Mouse (Mus musculus): ENCODE measurements around the gene Krtap13-1.

GRCm38 (mm10) chr16:88777596-88777995 lies 48.9 kb downstream of the Krtap13-1 start, which contains the start of gene Gm5965:
- no peak for TF ChIP-seq NELFE (IDR thresholded peaks at IDR 0.05; ENCODE audit: low read depth, low read length)
- no peak for TF ChIP-seq MAFK (IDR thresholded peaks at IDR 0.05; ENCODE audit: borderline replicate concordance, low read depth, low read length)
- TF ChIP-seq CTCF (IDR thresholded peaks at IDR 0.05 in 2 of 3, conservative IDR thresholded peaks at IDR 0.05 in 1 of 3; ENCODE audit: control insufficient read depth in 1 of 3, insufficient read depth in 1 of 3, low read depth in 2 of 3, low read length in 3 of 3, poor library complexity in 1 of 3, severe bottlenecking in 1 of 3), result no peak
- TF ChIP-seq POLR2A (IDR thresholded peaks at IDR 0.05; ENCODE audit: control insufficient read depth in 1 of 2, insufficient read depth in 1 of 2, low read depth in 1 of 2, low read length in 2 of 2, poor library complexity in 1 of 2), result no peak
- TF ChIP-seq MAX (IDR thresholded peaks at IDR 0.05; ENCODE audit: low read length), result no peak
- TF ChIP-seq MAZ (IDR thresholded peaks at IDR 0.05; ENCODE audit: low read depth, low read length), result no peak
- TF ChIP-seq GABPA (IDR thresholded peaks at IDR 0.05; ENCODE audit: low read depth, low read length), result no peak
- TF ChIP-seq MYC (IDR thresholded peaks at IDR 0.05; ENCODE audit: low read depth, low read length), result no peak
- no peak for TF ChIP-seq MXI1 (IDR thresholded peaks at IDR 0.05; ENCODE audit: low read depth, low read length)
- TF ChIP-seq ZMIZ1 (IDR thresholded peaks at IDR 0.05; ENCODE audit: low read depth, low read length), result no peak
- no peak for TF ChIP-seq NRF1 (IDR thresholded peaks at IDR 0.05; ENCODE audit: insufficient read depth, low read depth, low read length, poor library complexity, severe bottlenecking)
- TF ChIP-seq TCF12 (IDR thresholded peaks at IDR 0.05; ENCODE audit: low read depth, low read length), result no peak
